Mouse (Mus musculus): Measurements from ENCODE around the gene Pcsk4. TPM values are rescaled to one million over a fixed set of nuclear protein-coding genes. Genes with fewer than 3 reads are reported as not detected.

Gene Pcsk4
- polyA plus RNA-seq, 1 experiment from 2014 or later, result 2.4 TPM

DNA sequence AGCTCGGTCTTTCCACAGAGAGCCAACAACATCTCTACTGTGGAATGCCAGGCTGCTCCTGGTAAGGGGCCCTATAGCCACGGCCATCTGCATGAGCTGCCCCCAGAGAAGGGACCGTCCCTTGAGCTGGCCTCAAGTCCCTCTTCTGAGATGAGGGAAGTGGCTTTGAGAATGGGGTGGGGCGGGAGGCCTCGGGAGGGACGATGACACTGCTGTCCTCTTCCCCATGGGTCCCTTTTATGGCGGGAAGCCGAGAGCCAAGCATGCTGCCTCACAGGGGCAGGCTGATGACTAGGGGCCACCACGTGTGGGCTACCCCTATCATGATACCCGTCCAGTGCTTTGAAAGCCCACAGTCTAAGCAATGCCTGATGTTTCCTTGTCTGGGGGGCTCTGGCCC is 12.3 kb downstream of the Pcsk4 start:
- Histone ChIP-seq H3K27me3 (peaks cover 44% of the 10 kb centered on the region), H3K9me3 (no peaks in the 10 kb centered on the region), H3K4me1 (peaks cover 41% of the 10 kb centered on the region), H3K36me3 (peaks cover 68% of the 10 kb centered on the region), H3K4me3 (no peak overlapping the region), H3K27ac (replicated peaks) (no peak overlapping the region), H3K4me2 (replicated peaks) (no peak overlapping the region), H3K9ac (replicated peaks) (no peak overlapping the region)
- no peak for ATAC-seq (ENCODE audit: low FRiP score, low read depth)
- WGBS, result 62% methylated on average over 10 of the region's 10 CpGs

GRCm38 (mm10) chr10:80316359-80316781 is 12.9 kb downstream of the Pcsk4 start:
- no peak overlapping the region for H3K4me2 ChIP-seq (replicated peaks)
- H3K36me3 ChIP-seq, result peaks cover 74% of the 10 kb centered on the region
- ATAC-seq (ENCODE audit: low FRiP score, low read depth), result no peak
- H3K9ac ChIP-seq (replicated peaks), result 0 out of 2 replicates have a peak overlapping the region, but pooled peaks have one; percentile 11
- H3K4me3 ChIP-seq, result no peak overlapping the region
- 44% methylated on average over 11 of the region's 11 CpGs for WGBS
- H3K9me3 ChIP-seq, result no peaks in the 10 kb centered on the region
- 0 out of 2 replicates have a peak overlapping the region, but pooled peaks have one; percentile 15 for H3K27ac ChIP-seq (replicated peaks)
- H3K27me3 ChIP-seq, result peaks cover 49% of the 10 kb centered on the region
- H3K4me1 ChIP-seq, result peaks cover 41% of the 10 kb centered on the region

DNA sequence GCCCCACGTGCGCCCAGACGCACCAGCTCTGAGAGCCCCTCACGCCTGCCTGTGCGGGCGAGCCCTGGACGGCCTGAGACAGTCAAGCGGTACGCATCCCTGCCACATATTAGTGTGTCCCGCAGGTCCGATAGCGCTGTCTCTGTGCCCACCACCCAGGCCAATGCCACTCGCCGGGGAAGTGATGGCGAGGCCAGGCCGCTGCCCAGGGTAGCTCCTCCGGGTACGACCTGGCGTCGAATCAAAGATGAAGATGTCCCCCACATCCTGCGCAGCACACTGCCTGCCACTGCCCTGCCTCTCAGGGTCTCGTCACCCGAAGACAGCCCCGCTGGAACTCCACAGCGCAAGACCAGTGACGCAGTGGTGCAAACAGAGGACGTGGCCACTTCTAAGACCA is 14.0 kb downstream of the Pcsk4 start:
- peak overlapping the region; percentile 20 for H3K9ac ChIP-seq (replicated peaks)
- no peak overlapping the region for H3K4me3 ChIP-seq
- H3K9me3 ChIP-seq, result no peaks in the 10 kb centered on the region
- ATAC-seq (ENCODE audit: low FRiP score, low read depth), result no peak
- H3K27me3 ChIP-seq, result peaks cover 52% of the 10 kb centered on the region
- H3K4me1 ChIP-seq, result peaks cover 39% of the 10 kb centered on the region
- WGBS, result 62% methylated on average over 27 of the region's 27 CpGs
- H3K36me3 ChIP-seq, result peaks cover 85% of the 10 kb centered on the region
- no peak overlapping the region for H3K4me2 ChIP-seq (replicated peaks)
- 0 out of 2 replicates have a peak overlapping the region, but pooled peaks have one; percentile 10 for H3K27ac ChIP-seq (replicated peaks)

- Histone ChIP-seq H3K27ac (replicated peaks) (no peak overlapping the region), H3K9me3 (no peaks in the 10 kb centered on the region), H3K36me3 (peaks cover 92% of the 10 kb centered on the region), H3K4me3 (no peak overlapping the region), H3K9ac (replicated peaks) (no peak overlapping the region), H3K4me1 (peaks cover 34% of the 10 kb centered on the region), H3K4me2 (replicated peaks) (no peak overlapping the region), H3K27me3 (peaks cover 52% of the 10 kb centered on the region)
- no peak for ATAC-seq (ENCODE audit: low FRiP score, low read depth)
- WGBS, result 64% methylated on average over 16 of the region's 16 CpGs
Observed at GRCm38 (mm10) chr10:80314494-80315001, 14.8 kb downstream of the Pcsk4 start.

- ATAC-seq (ENCODE audit: low FRiP score, low read depth), result no peak
- H3K4me2 ChIP-seq (replicated peaks), result no peak overlapping the region
- H3K4me3 ChIP-seq, result no peak overlapping the region
- H3K36me3 ChIP-seq, result peaks cover 100% of the 10 kb centered on the region
- peaks cover 28% of the 10 kb centered on the region for H3K4me1 ChIP-seq
- peaks cover 52% of the 10 kb centered on the region for H3K27me3 ChIP-seq
- no peaks in the 10 kb centered on the region for H3K9me3 ChIP-seq
- no peak overlapping the region for H3K27ac ChIP-seq (replicated peaks)
- H3K9ac ChIP-seq (replicated peaks), result no peak overlapping the region; the same call in 1 of the 2 replicates
- 65% methylated on average over 20 of the region's 20 CpGs for WGBS
Observed at GRCm38 (mm10) chr10:80313627-80314201, 15.6 kb downstream of the Pcsk4 start.

DNA sequence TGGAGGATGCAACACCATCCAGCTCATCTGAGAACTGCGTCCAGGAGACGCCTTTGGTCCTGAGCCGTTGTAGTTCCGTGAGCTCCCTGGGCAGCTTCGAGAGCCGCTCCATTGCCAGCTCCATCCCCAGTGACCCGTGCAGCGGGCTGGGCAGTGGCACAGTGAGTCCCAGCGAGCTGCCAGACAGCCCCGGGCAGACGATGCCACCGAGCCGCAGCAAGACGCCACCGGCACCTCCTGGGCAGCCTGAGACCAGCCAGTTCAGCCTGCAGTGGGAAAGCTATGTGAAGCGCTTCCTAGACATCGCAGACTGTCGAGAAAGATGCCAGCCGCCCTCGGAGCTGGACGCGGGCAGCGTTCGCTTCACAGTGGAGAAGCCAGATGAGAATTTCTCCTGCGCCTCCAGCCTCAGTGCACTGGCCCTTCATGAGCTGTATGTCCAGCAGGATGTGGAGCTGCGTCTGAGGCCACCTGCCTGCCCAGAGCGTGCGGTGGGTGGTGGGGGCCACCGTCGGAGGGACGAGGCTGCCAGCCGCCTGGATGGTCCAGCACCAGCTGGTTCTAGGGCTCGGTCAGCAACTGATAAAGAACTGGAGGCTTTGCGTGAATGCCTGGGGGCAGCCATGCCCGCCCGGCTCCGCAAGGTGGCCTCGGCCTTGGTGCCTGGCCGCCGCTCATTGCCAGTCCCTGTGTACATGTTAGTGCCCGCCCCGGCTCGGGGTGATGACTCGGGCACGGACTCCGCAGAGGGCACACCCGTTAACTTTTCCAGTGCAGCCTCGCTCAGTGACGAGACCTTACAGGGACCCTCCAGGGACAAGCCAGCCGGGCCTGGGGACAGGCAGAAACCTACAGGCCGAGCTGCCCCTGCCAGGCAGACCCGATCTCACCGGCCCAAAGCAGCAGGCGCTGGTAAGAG is 16.5 kb downstream of the Pcsk4 start:
- Histone ChIP-seq H3K9ac (replicated peaks) (no peak overlapping the region), H3K27me3 (peaks cover 52% of the 10 kb centered on the region), H3K4me3 (no peak overlapping the region), H3K4me2 (replicated peaks) (no peak overlapping the region), H3K36me3 (peaks cover 100% of the 10 kb centered on the region), H3K9me3 (no peaks in the 10 kb centered on the region), H3K27ac (replicated peaks) (no peak overlapping the region), H3K4me1 (peaks cover 25% of the 10 kb centered on the region)
- WGBS, result 80% methylated on average over 53 of the region's 54 CpGs
- no peak for ATAC-seq (ENCODE audit: low FRiP score, low read depth)

- WGBS, result 92% methylated on average over 15 of the region's 16 CpGs
- ATAC-seq (ENCODE audit: low FRiP score, low read depth), result no peak
- Histone ChIP-seq H3K27ac (replicated peaks) (no peak overlapping the region), H3K9me3 (no peaks in the 10 kb centered on the region), H3K9ac (replicated peaks) (no peak overlapping the region), H3K36me3 (peaks cover 100% of the 10 kb centered on the region), H3K4me1 (peaks cover 20% of the 10 kb centered on the region), H3K27me3 (peaks cover 52% of the 10 kb centered on the region), H3K4me2 (replicated peaks) (no peak overlapping the region), H3K4me3 (no peak overlapping the region)
Observed at GRCm38 (mm10) chr10:80311560-80311959, 17.7 kb downstream of the Pcsk4 start.

- no peak overlapping the region for H3K9ac ChIP-seq (replicated peaks)
- H3K4me2 ChIP-seq (replicated peaks), result peak overlapping the region; percentile 28
- no peaks in the 10 kb centered on the region for H3K9me3 ChIP-seq
- WGBS, result 30% methylated on average over 25 of the region's 25 CpGs
- peaks cover 78% of the 10 kb centered on the region for H3K36me3 ChIP-seq
- H3K4me3 ChIP-seq, result no peak overlapping the region
- peaks cover 36% of the 10 kb centered on the region for H3K4me1 ChIP-seq
- no peak overlapping the region for H3K27ac ChIP-seq (replicated peaks)
- H3K27me3 ChIP-seq, result no peaks in the 10 kb centered on the region
- no peak for ATAC-seq (ENCODE audit: low FRiP score, low read depth)
Observed at GRCm38 (mm10) chr10:80304862-80305261, 24.4 kb downstream of the Pcsk4 start.

DNA sequence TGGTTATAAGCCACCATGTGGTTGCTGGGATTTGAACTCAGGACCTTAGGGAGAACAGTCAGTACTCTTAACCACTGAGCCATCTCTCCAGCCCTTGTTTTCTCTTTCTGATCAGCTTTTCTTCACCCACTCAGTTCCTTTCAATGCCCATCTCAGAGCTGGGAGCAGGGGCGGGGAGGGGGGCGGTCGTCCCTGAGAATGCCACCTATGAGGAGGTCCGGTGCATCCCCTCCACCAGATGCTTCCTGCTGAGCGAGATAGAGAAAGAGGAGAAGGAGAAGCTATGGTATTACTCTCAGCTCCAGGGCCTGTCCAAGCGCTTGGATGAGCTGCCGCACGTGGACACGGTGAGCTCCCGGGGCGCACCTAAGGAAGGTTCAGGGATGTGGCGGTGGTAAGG is 24.8 kb downstream of the Pcsk4 start:
- 44% methylated on average over 12 of the region's 12 CpGs for WGBS
- no peaks in the 10 kb centered on the region; the same call in 1 of the 2 replicates for H3K27me3 ChIP-seq
- no peak overlapping the region for H3K27ac ChIP-seq (replicated peaks)
- H3K4me3 ChIP-seq, result no peak overlapping the region
- H3K4me1 ChIP-seq, result peaks cover 40% of the 10 kb centered on the region
- no peak for ATAC-seq (ENCODE audit: low FRiP score, low read depth)
- H3K9me3 ChIP-seq, result no peaks in the 10 kb centered on the region
- peaks cover 74% of the 10 kb centered on the region for H3K36me3 ChIP-seq
- peak overlapping the region; percentile 28 for H3K4me2 ChIP-seq (replicated peaks)
- H3K9ac ChIP-seq (replicated peaks), result no peak overlapping the region

GRCm38 (mm10) chr10:80302471-80302881 is 26.8 kb downstream of the Pcsk4 start:
- Histone ChIP-seq H3K4me1 (peaks cover 59% of the 10 kb centered on the region), H3K4me3 (peak overlapping the region; percentile 78), H3K27ac (replicated peaks) (no peak overlapping the region), H3K9ac (replicated peaks) (peak overlapping the region; percentile 78), H3K4me2 (replicated peaks) (peak overlapping the region; percentile 79), H3K9me3 (no peaks in the 10 kb centered on the region), H3K27me3 (no peaks in the 10 kb centered on the region; the same call in 1 of the 2 replicates), H3K36me3 (peaks cover 54% of the 10 kb centered on the region)
- WGBS, result 19% methylated on average over 9 of the region's 9 CpGs
- ATAC-seq (ENCODE audit: low FRiP score, low read depth), result no peak

GRCm38 (mm10) chr10:80302082-80302355 is 27.3 kb downstream of the Pcsk4 start:
- no peak for ATAC-seq (ENCODE audit: low FRiP score, low read depth)
- WGBS, result 51% methylated on average over 5 of the region's 5 CpGs
- Histone ChIP-seq H3K27me3 (no peaks in the 10 kb centered on the region; the same call in 1 of the 2 replicates), H3K36me3 (peaks cover 49% of the 10 kb centered on the region), H3K4me1 (peaks cover 64% of the 10 kb centered on the region), H3K4me2 (replicated peaks) (peak overlapping the region; percentile 79), H3K9ac (replicated peaks) (peak overlapping the region; percentile 78), H3K4me3 (peak overlapping the region; percentile 78), H3K27ac (replicated peaks) (peak overlapping the region; percentile 32; the same call in 1 of the 2 replicates), H3K9me3 (no peaks in the 10 kb centered on the region)
